Mouse (Mus musculus) adrenal gland (tissue): ENCODE measurements around the gene Usp12.
"Not testable (repeated sequence)": the region's sequence is repeated elsewhere in the genome, so short reads cannot be mapped to it uniquely, and the experiment has no call there.

Source experiments
- intact Hi-C: fragments of 180-260 bp; cut with DNase I; formaldehyde crosslinking; loops from one replicate; pipeline ENCODE4 v1.15.1; 2025

Gene Usp12

GRCm38 (mm10) chr5:146750958-146751357 lies 43.8 kb downstream of the Usp12 start:
- intact Hi-C loops: no loop called here

GRCm38 (mm10) chr5:146750273-146750672 lies 44.5 kb downstream of the Usp12 start:
- intact Hi-C loops: no loop called here

- intact Hi-C loops: no loop called here
These were observed 44.9 kb downstream of the Usp12 start for GRCm38 (mm10) chr5:146749857-146750256.

GRCm38 (mm10) chr5:146736970-146737495 lies 57.8 kb downstream of the Usp12 start:
- intact Hi-C loops: no loop called here

GRCm38 (mm10) chr5:146736348-146736747 lies 58.5 kb downstream of the Usp12 start:
- intact Hi-C loops: no loop called here

- intact Hi-C loops: not testable (repeated sequence)
These were observed 59.8 kb downstream of the Usp12 start for GRCm38 (mm10) chr5:146735054-146735453.

GRCm38 (mm10) chr5:146733888-146734640 lies 60.7 kb downstream of the Usp12 start:
- intact Hi-C loops: no loop called here

- intact Hi-C loops: no loop called here
These were observed 61.4 kb downstream of the Usp12 start for GRCm38 (mm10) chr5:146733372-146733771.

GRCm38 (mm10) chr5:146727006-146727405 lies 67.8 kb downstream of the Usp12 start:
- intact Hi-C loops: no loop called here

GRCm38 (mm10) chr5:146724956-146725355 lies 69.8 kb downstream of the Usp12 start:
- intact Hi-C loops: no loop called here

- intact Hi-C loops: no loop called here
These were observed 71.4 kb downstream of the Usp12 start for GRCm38 (mm10) chr5:146723452-146723851.

- intact Hi-C loops: no loop called here
These were observed 72.6 kb downstream of the Usp12 start for GRCm38 (mm10) chr5:146722226-146722625.

GRCm38 (mm10) chr5:146719584-146720356 lies 75.0 kb downstream of the Usp12 start:
- intact Hi-C loops: no loop called here

- intact Hi-C loops: no loop called here
These were observed 81.0 kb downstream of the Usp12 start for GRCm38 (mm10) chr5:146713836-146714235.

- intact Hi-C loops: no loop called here
These were observed 81.7 kb downstream of the Usp12 start for GRCm38 (mm10) chr5:146713088-146713487.

GRCm38 (mm10) chr5:146712282-146712918 lies 82.4 kb downstream of the Usp12 start:
- intact Hi-C loops: no loop called here

GRCm38 (mm10) chr5:146709361-146709760 lies 85.4 kb downstream of the Usp12 start:
- intact Hi-C loops: loop anchor here (10.0 kb wide), 1 partner anchor 605 kb away; no protein-coding TSS in a partner anchor

GRCm38 (mm10) chr5:146705815-146706408 lies 88.9 kb downstream of the Usp12 start:
- intact Hi-C loops: loop anchor here (1.0 to 10.0 kb wide), 3 partner anchors 141 to 609 kb away; no protein-coding TSS in a partner anchor

GRCm38 (mm10) chr5:146705411-146705810 lies 89.4 kb downstream of the Usp12 start:
- intact Hi-C loops: loop anchor here (10.0 kb wide), 1 partner anchor 609 kb away; no protein-coding TSS in a partner anchor

GRCm38 (mm10) chr5:146704241-146704640 lies 90.6 kb downstream of the Usp12 start:
- intact Hi-C loops: loop anchor here (10.0 kb wide), 1 partner anchor 611 kb away; no protein-coding TSS in a partner anchor

- intact Hi-C loops: loop anchor here (10.0 kb wide), 1 partner anchor 611 kb away; no protein-coding TSS in a partner anchor
These were observed 91.1 kb downstream of the Usp12 start for GRCm38 (mm10) chr5:146703710-146704121.
